Mouse (Mus musculus): ENCODE data around the gene Dusp8.
"Not testable (repeated sequence)": the region's sequence is repeated elsewhere in the genome, so short reads cannot be mapped to it uniquely, and the experiment has no call there.

DNA sequence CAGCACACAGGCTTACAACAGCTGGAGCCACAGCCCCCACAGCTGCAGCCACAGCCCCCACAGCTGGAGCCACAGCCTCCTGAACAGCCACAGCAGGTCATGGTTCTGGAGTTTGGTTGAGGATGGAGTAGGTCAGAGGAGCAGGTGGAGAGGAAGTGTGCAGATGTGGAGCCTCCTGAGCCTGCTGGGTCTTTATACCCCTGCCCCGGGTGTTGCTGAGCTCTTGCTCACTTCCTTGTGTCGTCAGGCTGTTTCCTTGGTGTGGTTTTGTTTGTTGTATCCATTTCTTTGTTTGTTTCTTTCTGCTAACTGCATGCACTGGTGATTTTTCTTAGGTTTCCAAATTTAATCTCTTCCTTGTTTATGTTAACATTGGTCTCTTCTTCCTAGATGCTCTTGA is 40.3 kb upstream of the Dusp8 start, which contains the start of gene Gm39115:
- TF ChIP-seq CTCF (IDR thresholded peaks at IDR 0.05; ENCODE audit: borderline replicate concordance, insufficient read depth, low read length); POLR2A (IDR thresholded peaks at IDR 0.05; ENCODE audit: low read depth, low read length): not testable (repeated sequence)

All from embryonic fibroblast, embryonic 13.5 days (primary cell).